Mouse (Mus musculus) thymus, postnatal 25 days (tissue): ENCODE results near the gene Aldh8a1.
"Not testable (repeated sequence)": the region's sequence is repeated elsewhere in the genome, so short reads cannot be mapped to it uniquely, and the experiment has no call there.

Experiments used
- DNase-seq: peaks from one replicate; pipeline ENCODE4 v3.0.0; 2022

The Aldh8a1 gene

GRCm38 (mm10) chr10:21369586-21369985, 7.5 kb upstream of the Aldh8a1 start:
- DNase-seq: no peak

- DNase-seq: no peak
Measured at GRCm38 (mm10) chr10:21372271-21372670, 4.8 kb upstream of the Aldh8a1 start.

DNA sequence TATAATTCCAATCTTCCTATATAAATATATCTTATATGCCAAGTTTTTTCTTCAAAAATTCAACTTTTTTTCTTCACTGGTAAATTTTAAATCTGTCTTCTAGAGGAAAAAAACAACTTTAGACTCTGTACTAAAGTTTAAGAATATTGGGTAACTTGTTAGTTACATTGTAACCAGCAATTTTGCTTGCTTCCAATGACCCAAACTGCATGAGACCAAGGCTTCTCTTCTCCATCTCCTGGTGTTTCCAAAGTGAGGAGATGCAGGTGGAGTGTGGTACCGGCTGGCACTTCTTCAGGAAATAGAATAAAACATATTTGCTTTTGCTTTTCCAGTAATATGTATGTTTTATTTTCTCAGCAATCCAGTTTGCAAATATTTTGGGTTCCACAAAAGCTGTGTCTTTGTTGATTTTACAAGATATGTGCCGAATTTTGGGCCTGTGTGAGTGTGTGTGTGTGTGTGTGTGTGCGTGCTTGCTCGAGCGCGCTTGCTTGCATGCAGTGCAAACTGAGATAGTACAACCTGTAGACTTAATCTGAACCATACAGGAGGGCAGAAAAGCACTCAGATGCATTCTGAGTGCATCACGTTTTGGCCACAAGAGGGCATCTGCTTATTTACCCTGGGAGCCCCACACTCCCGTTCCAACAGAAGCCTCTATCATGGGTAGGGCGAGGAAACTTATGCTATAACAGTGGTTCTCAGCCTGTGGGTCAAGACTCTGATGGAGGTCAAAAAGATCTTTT, 1.3 kb downstream of the Aldh8a1 start:
- peak; percentile 62 for DNase-seq

GRCm38 (mm10) chr10:21382914-21383313, 5.8 kb downstream of the Aldh8a1 start:
- DNase-seq: peak; percentile 29

GRCm38 (mm10) chr10:21385111-21385663, 8.1 kb downstream of the Aldh8a1 start:
- no peak for DNase-seq

- no peak for DNase-seq
Measured at GRCm38 (mm10) chr10:21389075-21389474, 12.0 kb downstream of the Aldh8a1 start.

GRCm38 (mm10) chr10:21390440-21390839, 13.3 kb downstream of the Aldh8a1 start:
- no peak for DNase-seq

DNA sequence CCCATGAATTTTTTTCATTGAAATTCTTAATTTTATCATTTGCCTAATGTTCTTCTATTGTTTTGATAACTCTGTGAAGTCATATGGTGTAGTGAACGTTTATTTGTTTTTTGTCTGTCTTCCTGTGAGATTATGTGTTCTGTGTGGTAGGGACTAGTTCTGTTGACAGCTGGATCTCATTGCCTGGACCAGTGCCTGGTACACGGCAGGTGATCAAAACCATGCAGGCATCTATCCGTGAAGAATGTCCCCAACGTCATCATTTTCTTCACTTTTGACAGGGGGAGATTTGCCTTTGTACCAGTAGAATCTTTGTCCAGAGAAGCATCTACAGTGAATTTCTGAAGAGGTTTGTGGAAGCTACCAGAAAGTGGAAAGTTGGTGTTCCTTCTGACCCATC, 14.2 kb downstream of the Aldh8a1 start:
- DNase-seq: no peak

DNA sequence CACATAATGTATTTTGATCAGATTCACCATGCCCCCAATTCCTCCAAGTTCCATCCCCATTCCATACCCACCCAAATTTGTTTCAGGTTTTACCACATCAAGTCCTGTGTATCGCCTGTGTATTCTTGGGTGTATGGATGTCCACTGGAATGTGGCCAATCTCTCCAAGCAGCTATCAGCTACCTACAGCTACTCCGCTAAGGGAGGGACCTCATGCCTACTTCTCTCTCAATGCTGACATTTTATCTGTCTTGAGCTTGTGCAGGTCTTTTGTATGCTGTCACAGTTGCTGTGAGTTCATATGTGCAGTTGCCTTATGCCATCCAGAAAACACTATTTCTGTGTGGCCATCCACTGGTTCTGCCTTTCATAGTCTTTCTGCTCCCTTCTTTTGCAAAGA, 16.3 kb downstream of the Aldh8a1 start:
- DNase-seq: no peak

- no peak for DNase-seq
Measured at GRCm38 (mm10) chr10:21395426-21396139, 18.5 kb downstream of the Aldh8a1 start.

DNA sequence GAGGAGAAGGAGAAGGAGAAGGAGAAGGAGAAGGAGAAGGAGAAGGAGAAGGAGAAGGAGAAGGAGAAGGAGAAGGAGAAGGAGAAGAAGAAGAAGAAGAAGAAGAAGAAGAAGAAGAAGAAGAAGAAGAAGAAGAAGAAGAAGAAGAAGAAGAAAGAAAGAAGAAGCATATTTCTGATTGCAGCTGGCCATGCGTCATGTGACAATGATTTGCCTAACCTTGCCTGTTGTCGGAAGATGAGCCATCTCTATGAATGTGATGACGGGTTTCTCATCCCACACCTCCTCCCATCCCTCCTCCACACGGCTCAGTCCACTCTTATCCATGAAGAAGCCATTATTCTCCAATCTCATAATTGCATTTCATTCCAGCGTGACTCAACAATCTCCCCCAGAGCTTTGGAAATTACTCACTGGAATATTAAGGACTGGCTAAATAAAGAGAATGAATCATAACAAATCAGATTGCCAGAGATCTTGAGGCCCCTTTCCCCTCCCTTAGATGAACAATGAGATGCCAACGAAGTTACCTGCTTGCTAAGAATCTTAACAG, 21.9 kb downstream of the Aldh8a1 start:
- DNase-seq: not testable (repeated sequence)

GRCm38 (mm10) chr10:21399622-21400021, 22.5 kb downstream of the Aldh8a1 start:
- DNase-seq: no peak

DNA sequence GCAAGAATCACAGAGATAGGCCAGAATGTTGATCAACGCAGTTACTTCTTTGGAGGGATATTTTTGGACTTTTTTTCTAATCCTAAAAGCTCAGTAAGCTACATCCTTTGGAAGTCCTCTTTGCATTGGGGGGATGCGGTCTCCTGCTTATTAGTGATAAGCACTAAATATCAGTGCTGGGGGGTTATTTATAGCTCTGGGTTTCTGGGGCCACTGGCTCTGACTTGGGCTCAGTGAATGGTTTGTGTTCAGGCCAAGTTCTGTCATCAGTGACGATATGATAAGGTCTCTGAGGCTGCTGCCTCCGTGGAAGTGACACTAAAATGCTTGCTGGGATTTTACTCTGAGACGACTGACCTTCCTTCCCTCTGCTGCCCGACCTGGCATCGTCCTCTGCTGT, 22.9 kb downstream of the Aldh8a1 start:
- DNase-seq: no peak

GRCm38 (mm10) chr10:21400453-21400852, 23.4 kb downstream of the Aldh8a1 start:
- DNase-seq: no peak

DNA sequence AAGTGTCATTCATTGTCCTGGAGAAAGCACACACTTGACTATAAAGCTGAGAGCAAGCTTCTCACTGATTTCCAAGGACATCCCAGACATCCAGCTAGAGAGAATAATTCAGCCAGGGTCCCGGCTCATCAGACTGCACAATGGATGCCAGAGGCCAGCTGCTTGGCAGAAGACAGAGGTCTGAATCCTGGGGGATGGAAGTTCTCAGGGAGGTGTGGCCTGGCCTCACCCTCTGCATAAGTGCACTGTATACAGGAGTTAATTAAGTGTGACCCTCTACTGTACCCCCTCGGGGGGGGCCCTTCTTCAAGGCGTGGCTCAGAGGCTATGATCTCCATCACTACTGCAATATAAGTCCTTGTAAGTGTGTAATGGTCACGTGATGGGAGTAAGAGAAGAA, 24.2 kb downstream of the Aldh8a1 start:
- DNase-seq: no peak

- no peak for DNase-seq
Measured at GRCm38 (mm10) chr10:21404822-21405221, 27.7 kb downstream of the Aldh8a1 start.

GRCm38 (mm10) chr10:21405707-21406534, 28.8 kb downstream of the Aldh8a1 start:
- DNase-seq: no peak

DNA sequence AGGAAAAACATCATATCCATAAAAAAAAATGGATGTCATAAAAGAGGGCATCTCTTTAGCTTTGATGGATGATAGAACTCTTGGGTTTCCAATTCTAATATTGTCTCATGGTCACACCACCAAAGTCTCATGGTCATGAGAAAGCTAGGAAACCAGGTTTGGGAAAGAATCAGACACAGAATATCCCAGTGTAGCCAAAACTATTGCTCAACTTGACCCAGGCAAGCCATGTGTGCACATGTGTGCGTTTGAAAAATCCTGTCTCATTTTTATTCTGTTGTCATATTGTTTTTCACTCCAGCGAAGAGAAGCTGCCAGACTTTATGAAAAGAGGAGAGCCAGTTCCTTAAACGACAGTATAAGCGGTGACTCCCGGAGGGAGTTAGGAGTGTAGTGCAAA, 33.6 kb downstream of the Aldh8a1 start:
- no peak for DNase-seq

DNA sequence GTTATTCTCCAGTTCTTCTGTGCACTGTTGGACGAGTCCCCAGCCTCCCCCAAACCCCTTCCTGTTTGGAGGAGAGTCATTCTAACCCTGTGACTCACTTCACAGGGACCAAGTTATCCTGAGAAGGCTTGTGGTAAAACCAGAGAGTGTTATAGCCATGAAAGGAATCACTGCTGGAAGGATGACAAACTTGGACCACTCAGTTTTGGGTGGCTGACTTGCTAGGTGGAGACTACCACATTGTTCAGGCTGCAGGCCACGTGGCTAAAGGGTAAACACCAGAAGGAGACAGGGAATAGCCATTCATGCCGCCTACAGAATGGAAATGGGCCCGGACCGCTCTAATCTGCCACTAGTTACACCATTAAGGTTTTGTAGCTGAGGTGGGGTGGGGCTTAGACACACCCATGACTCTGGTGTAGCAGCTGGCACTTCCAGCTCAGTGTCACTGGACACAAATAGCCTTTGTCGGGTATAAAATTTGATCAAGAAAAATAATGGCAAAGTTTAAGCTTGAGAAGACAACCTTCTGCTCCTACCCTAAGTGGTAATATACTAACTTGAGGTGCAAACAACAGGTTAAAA, 34.6 kb downstream of the Aldh8a1 start:
- DNase-seq: no peak

DNA sequence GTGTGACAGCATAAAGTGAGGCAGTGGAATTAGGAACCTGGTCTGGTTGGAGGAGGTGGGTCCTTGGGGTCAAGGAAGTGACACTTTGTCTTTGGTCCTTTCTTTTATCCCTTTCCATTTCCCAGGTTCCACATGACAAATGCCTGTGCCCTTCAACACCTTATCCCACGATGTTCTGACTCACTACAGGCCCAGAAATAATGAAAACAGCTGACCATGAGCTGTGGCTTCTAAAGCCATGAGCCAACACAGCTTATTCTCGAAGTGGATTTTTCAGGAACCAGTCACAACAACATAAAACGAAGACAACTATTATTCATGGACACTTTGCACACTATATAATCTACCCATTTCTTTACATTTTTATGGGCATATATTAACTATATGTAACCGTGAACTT, 37.9 kb downstream of the Aldh8a1 start:
- DNase-seq: no peak

DNA sequence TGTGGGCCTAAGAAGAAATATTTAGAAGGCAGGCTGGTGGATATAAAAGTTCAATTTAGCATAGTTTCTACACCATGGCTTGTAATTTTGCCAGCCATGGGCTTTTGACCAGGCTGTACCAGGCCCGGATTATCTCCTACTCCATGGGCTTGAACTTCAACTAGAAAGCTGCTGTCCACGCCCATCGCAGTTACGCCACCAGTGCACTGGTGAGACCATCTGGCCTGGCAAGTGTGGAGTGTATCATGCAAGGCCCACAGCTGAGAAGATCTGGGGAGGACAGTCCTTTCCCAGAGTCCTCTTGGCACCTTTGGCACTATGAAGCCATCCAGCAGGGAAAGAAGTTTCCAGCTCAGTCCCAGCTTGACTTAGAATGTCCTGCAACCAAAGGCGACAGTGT, 39.1 kb downstream of the Aldh8a1 start:
- DNase-seq: no peak

DNA sequence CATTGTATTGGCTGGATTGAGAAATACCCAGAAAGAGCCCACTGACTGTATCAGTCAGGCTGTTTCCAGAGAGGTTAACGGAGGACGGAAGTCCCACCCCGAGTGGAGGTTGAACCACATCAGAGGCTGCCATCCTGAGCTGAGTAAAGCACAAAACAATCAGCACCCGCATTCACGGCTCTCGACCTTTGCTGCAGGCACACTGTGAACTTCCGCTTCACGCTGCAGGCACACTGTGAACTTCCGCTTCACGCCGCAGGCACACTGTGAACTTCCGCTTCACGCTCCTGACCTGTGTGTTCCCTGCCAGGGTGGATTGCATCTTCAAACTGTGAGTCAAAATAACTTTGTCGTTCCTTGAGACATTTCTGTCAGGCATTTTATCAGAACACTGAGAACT, 42.1 kb downstream of the Aldh8a1 start:
- DNase-seq: peak; percentile 61
